Mouse (Mus musculus): Measurements from ENCODE around the gene Sycp2l. TPM values are rescaled to one million over a fixed set of nuclear protein-coding genes. Genes with fewer than 3 reads are reported as not detected.

Sycp2l gene
- polyA plus RNA-seq, 1 experiment, result not detected

GRCm38 (mm10) chr13:41219687-41220303, 105.7 kb downstream of the Sycp2l start:
- Histone ChIP-seq H3K27me3 (ENCODE audit: control insufficient read depth, insufficient read depth, insufficient read length) (peaks cover 26% of the 10 kb centered on the region), H3K79me3 (ENCODE audit: low read depth) (no peaks in the 10 kb centered on the region), H3K36me3 (ENCODE audit: control insufficient read depth, insufficient read depth) (no peaks in the 10 kb centered on the region), H3ac (ENCODE audit: control insufficient read depth, insufficient read length, low read depth) (no peak overlapping the region), H3K4me3 (ENCODE audit: insufficient read depth, poor library complexity, severe bottlenecking) (no peak overlapping the region), H3K79me2 (ENCODE audit: control insufficient read depth, insufficient read depth) (no peaks in the 10 kb centered on the region)
- TF ChIP-seq CTCF (IDR thresholded peaks at IDR 0.05; ENCODE audit: control insufficient read depth, insufficient read depth, insufficient read length), result no peak
- no peak for TF ChIP-seq MAX (IDR thresholded peaks at IDR 0.05)
- no peak for TF ChIP-seq MYOG (IDR thresholded peaks at IDR 0.05; ENCODE audit: control insufficient read depth, extremely low read depth, insufficient read length)
- no peak for TF ChIP-seq CEBPB (IDR thresholded peaks at IDR 0.05; ENCODE audit: low read depth)
- TF ChIP-seq FOSL1 (IDR thresholded peaks at IDR 0.05; ENCODE audit: insufficient read depth, low read length, poor library complexity, severe bottlenecking), result no peak
- no peak for TF ChIP-seq USF1 (IDR thresholded peaks at IDR 0.05; ENCODE audit: low read depth)
- TF ChIP-seq MYOD1 (IDR thresholded peaks at IDR 0.05; ENCODE audit: control insufficient read depth, insufficient read length, low read depth), result no peak

- H3K4me3 ChIP-seq (ENCODE audit: insufficient read depth, poor library complexity, severe bottlenecking), result no peak within 1 kb of the TSS
- H3ac ChIP-seq (ENCODE audit: control insufficient read depth, insufficient read length, low read depth), result no peak within 1 kb of the TSS
- no peak for TF ChIP-seq CEBPB (IDR thresholded peaks at IDR 0.05; ENCODE audit: low read depth)
- TF ChIP-seq USF1 (IDR thresholded peaks at IDR 0.05; ENCODE audit: low read depth), result no peak
- TF ChIP-seq MYOD1 (IDR thresholded peaks at IDR 0.05; ENCODE audit: control insufficient read depth, insufficient read length, low read depth), result no peak
- no peak for TF ChIP-seq MAX (IDR thresholded peaks at IDR 0.05)
- no peak for TF ChIP-seq CTCF (IDR thresholded peaks at IDR 0.05; ENCODE audit: control insufficient read depth, insufficient read depth, insufficient read length)
- TF ChIP-seq FOSL1 (IDR thresholded peaks at IDR 0.05; ENCODE audit: insufficient read depth, low read length, poor library complexity, severe bottlenecking), result no peak
- TF ChIP-seq MYOG (IDR thresholded peaks at IDR 0.05; ENCODE audit: control insufficient read depth, extremely low read depth, insufficient read length), result no peak
- H3K36me3 ChIP-seq (ENCODE audit: control insufficient read depth, insufficient read depth), result no peaks in the 10 kb centered on the region
- no peaks in the 10 kb centered on the region for H3K79me2 ChIP-seq (ENCODE audit: control insufficient read depth, insufficient read depth)
- H3K79me3 ChIP-seq (ENCODE audit: low read depth), result no peaks in the 10 kb centered on the region
- H3K27me3 ChIP-seq (ENCODE audit: control insufficient read depth, insufficient read depth, insufficient read length), result peaks cover 23% of the 10 kb centered on the region
These were observed 106.3 kb downstream of the Sycp2l start, which contains the start of gene Elovl2 for GRCm38 (mm10) chr13:41220304-41220834. Gene Elovl2, minus strand, starts transcription at chr13:41220405.

Other genes starting within 250 kb of the Sycp2l start
- gene Pak1ip1, start 113.3 kb upstream of the Sycp2l start, polyA plus RNA-seq (2012; fragmentation: generic; extraction: Trizol), result 63.9 TPM
- gene Tmem14c, start 98.0 kb upstream of the Sycp2l start, polyA plus RNA-seq (2012; fragmentation: generic; extraction: Trizol), result 203 TPM
- not detected for gene Mak, start 34.6 kb upstream of the Sycp2l start, polyA plus RNA-seq (2012; fragmentation: generic; extraction: Trizol)
- gene Gcm2, start 3.3 kb upstream of the Sycp2l start, polyA plus RNA-seq (2012; fragmentation: generic; extraction: Trizol), result not detected
- gene Elovl2, start 106.1 kb downstream of the Sycp2l start, polyA plus RNA-seq (2012; fragmentation: generic; extraction: Trizol), result not detected
- 4.2 TPM for gene Smim13, start 135.5 kb downstream of the Sycp2l start, polyA plus RNA-seq (2012; fragmentation: generic; extraction: Trizol)
- not detected for gene Gm17364, start 159.7 kb downstream of the Sycp2l start, polyA plus RNA-seq (2012; fragmentation: generic; extraction: Trizol)